8 mouse cellular contexts compared by ENCODE assay signal in the genomic region with DNA sequence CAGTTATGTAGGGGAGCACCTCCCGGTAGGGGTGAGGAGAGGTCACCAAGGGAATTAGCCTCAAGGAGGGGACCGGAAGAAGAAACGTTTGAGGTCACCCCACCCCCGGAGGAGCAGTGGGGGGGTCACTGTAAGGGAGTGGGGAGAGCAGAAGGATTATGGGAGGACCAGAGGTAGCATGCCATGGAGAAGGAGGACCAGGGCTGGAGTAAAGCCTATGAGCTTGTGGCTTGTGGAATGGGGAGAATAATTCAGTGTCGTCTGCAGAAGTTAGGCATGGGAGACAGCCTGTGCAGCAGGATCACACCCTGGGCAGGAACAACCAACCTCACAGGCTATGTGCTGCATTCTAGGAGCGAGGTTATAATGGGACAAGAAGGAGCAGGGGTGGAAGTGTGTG. TPM values are rescaled to one million over a fixed set of nuclear protein-coding genes. Genes with fewer than 3 reads are reported as not detected.
DNase-seq lines count a peak whose midpoint lies in the region; ATAC-seq and TF ChIP-seq lines count a peak whose summit lies in the region.

No protein-coding gene starts in this region.

- H3K4me2 ChIP-seq in embryonic facial prominence, embryonic 12.5 days (replicated peaks): peak overlapping the region; percentile 98
- H3K4me2 ChIP-seq in intestine, postnatal 0 days (replicated peaks; ENCODE audit: low read depth): peak overlapping the region; percentile 86
- peak overlapping the region; percentile 97 for H3K4me2 ChIP-seq in neural tube, embryonic 15.5 days

- H3K9ac ChIP-seq in liver, adult 2 months (ENCODE audit: low read depth, low read length): peak overlapping the region; percentile 83
- H3K9ac ChIP-seq in embryonic facial prominence, embryonic 12.5 days: peak overlapping the region; percentile 57
- peak overlapping the region; percentile 62 for H3K9ac ChIP-seq in intestine, postnatal 0 days (ENCODE audit: low read depth, low read length)
- peak overlapping the region; percentile 74 for H3K9ac ChIP-seq in neural tube, embryonic 15.5 days (replicated peaks)

- no peaks in the 10 kb centered on the region for H3K27me3 ChIP-seq in liver, adult 2 months (ENCODE audit: control insufficient read depth, insufficient read depth, low read length)
- H3K27me3 ChIP-seq in embryonic facial prominence, embryonic 12.5 days: no peaks in the 10 kb centered on the region
- H3K27me3 ChIP-seq in intestine, postnatal 0 days (replicated peaks; ENCODE audit: control insufficient read depth, insufficient read depth, low read length): no peaks in the 10 kb centered on the region
- H3K27me3 ChIP-seq in neural tube, embryonic 15.5 days (replicated peaks): no peaks in the 10 kb centered on the region

- no peaks in the 10 kb centered on the region; the same call in 1 of the 2 replicates for H3K79me2 ChIP-seq in liver, adult 2 months (ENCODE audit: control insufficient read depth, insufficient read depth, low read length)

- no peaks in the 10 kb centered on the region for H3K36me3 ChIP-seq in liver, adult 2 months (ENCODE audit: control insufficient read depth, insufficient read depth, low read length)
- H3K36me3 ChIP-seq in embryonic facial prominence, embryonic 12.5 days: no peaks in the 10 kb centered on the region
- no peaks in the 10 kb centered on the region for H3K36me3 ChIP-seq in intestine, postnatal 0 days (ENCODE audit: control insufficient read depth, insufficient read depth)
- no peaks in the 10 kb centered on the region for H3K36me3 ChIP-seq in neural tube, embryonic 15.5 days

- H3K4me1 ChIP-seq in liver, adult 2 months (ENCODE audit: control insufficient read depth, insufficient read depth, low read length): peaks cover 26% of the 10 kb centered on the region
- peaks cover 28% of the 10 kb centered on the region for H3K4me1 ChIP-seq in embryonic facial prominence, embryonic 12.5 days
- peaks cover 20% of the 10 kb centered on the region; the same call in 1 of the 2 replicates for H3K4me1 ChIP-seq in intestine, postnatal 0 days (replicated peaks; ENCODE audit: control insufficient read depth, insufficient read depth, low read length)
- peaks cover 33% of the 10 kb centered on the region for H3K4me1 ChIP-seq in neural tube, embryonic 15.5 days

- WGBS in liver, adult 2 months: 2% methylated on average over 6 of the region's 6 CpGs
- WGBS in embryonic facial prominence, embryonic 12.5 days: 10% methylated on average over 6 of the region's 6 CpGs
- 11% methylated on average over 6 of the region's 6 CpGs for WGBS in intestine, postnatal 0 days
- 9% methylated on average over 6 of the region's 6 CpGs for WGBS in neural tube, embryonic 15.5 days

- H3K9me3 ChIP-seq in embryonic facial prominence, embryonic 12.5 days: no peaks in the 10 kb centered on the region
- no peaks in the 10 kb centered on the region for H3K9me3 ChIP-seq in intestine, postnatal 0 days (ENCODE audit: control insufficient read depth)
- H3K9me3 ChIP-seq in neural tube, embryonic 15.5 days (replicated peaks): no peaks in the 10 kb centered on the region

- no peak for DNase-seq in liver, adult 2 months (ENCODE audit: extremely low read depth, low read depth, low spot score)
- DNase-seq in liver: no peak
- DNase-seq in left cerebral cortex, postnatal 4 days: no peak
- no peak for DNase-seq in left cerebral cortex, adult 9 months (ENCODE audit: low spot score in 2 of 2)
- DNase-seq in gastrocnemius, postnatal 14 days: no peak

- peak overlapping the region; percentile 68 for H3K4me3 ChIP-seq in liver, adult 2 months (ENCODE audit: insufficient read depth, low read depth, low read length)
- peak overlapping the region; percentile 52 for H3K4me3 ChIP-seq in embryonic facial prominence, embryonic 12.5 days
- peak overlapping the region; percentile 46 for H3K4me3 ChIP-seq in intestine, postnatal 0 days (ENCODE audit: low read depth, low read length)
- peak overlapping the region; percentile 61 for H3K4me3 ChIP-seq in neural tube, embryonic 15.5 days (replicated peaks)

- intact Hi-C loops in left cerebral cortex, postnatal 4 days (cut with DNase I): no loop called here
- intact Hi-C loops in gastrocnemius, postnatal 14 days (cut with DNase I; ENCODE audit: low total_unique reads): no loop called here

- ATAC-seq in embryonic facial prominence, embryonic 12.5 days (ENCODE audit: insufficient number of reproducible peaks, insufficient read depth, low FRiP score, low TSS enrichment): no peak
- ATAC-seq in intestine, postnatal 0 days: no peak
- peak; percentile 63 for ATAC-seq in neural tube, embryonic 15.5 days (ENCODE audit: low FRiP score)

- TF ChIP-seq CTCF in liver, adult 2 months (IDR thresholded peaks at IDR 0.05; ENCODE audit: low read depth, low read length): no peak
- no peak for TF ChIP-seq CTCF in intestine, postnatal 0 days (IDR thresholded peaks at IDR 0.05; ENCODE audit: low read depth)

- peak overlapping the region; percentile 69 for H3K27ac ChIP-seq in liver, adult 2 months (replicated peaks; ENCODE audit: insufficient read depth, low read depth, low read length)
- H3K27ac ChIP-seq in embryonic facial prominence, embryonic 12.5 days: no peak overlapping the region
- peak overlapping the region; percentile 85 for H3K27ac ChIP-seq in intestine, postnatal 0 days (ENCODE audit: low read depth, low read length)
- H3K27ac ChIP-seq in neural tube, embryonic 15.5 days (replicated peaks): peak overlapping the region; percentile 85

- no peak for TF ChIP-seq POLR2A in liver, adult 2 months (IDR thresholded peaks at IDR 0.05; ENCODE audit: extremely low read depth, insufficient read depth, low read length)

RNA-seq across cellular contexts. Expression of gene Paqr7, which starts 0.7 kb away (rescaled TPM):
- 18.7 and 20.3 TPM in 2 replicates for total RNA-seq in liver, adult 2 months (2014; rRNA removed)
- 46.1 and 58.5 TPM in 2 replicates for polyA plus RNA-seq in liver, adult 2 months (2012; rRNA removed)
- polyA plus RNA-seq in embryonic facial prominence, embryonic 12.5 days (2016; fragmentation: Nextera tagmentation; extraction: Ambion mirVana): 3.3 and 3.4 TPM in 2 replicates
- polyA plus RNA-seq in intestine, postnatal 0 days (2015; fragmentation: Nextera tagmentation; extraction: Ambion mirVana): 62.6 and 70.3 TPM in 2 replicates
- polyA plus RNA-seq in neural tube, embryonic 15.5 days (2015; fragmentation: Nextera tagmentation; extraction: Ambion mirVana): 30.5 and 35.2 TPM in 2 replicates
- total RNA-seq in left cerebral cortex, postnatal 4 days (2021): 10 to 100 TPM; 30.7 to 31.7 TPM
- total RNA-seq in gastrocnemius, postnatal 14 days (2021): 1 to 10 TPM; 3.9 to 5.4 TPM

RNA-seq across cellular contexts. Expression of gene Aunip, which starts 13.6 kb away (rescaled TPM):
- total RNA-seq in liver, adult 2 months (2014; rRNA removed): 0.09 and 0.34 TPM in 2 replicates
- polyA plus RNA-seq in liver, adult 2 months (2012; rRNA removed): not detected in 2 replicates
- 11.6 and 13.1 TPM in 2 replicates for polyA plus RNA-seq in embryonic facial prominence, embryonic 12.5 days (2016; fragmentation: Nextera tagmentation; extraction: Ambion mirVana)
- polyA plus RNA-seq in intestine, postnatal 0 days (2015; fragmentation: Nextera tagmentation; extraction: Ambion mirVana): 3.8 TPM in 2 replicates
- 1.8 and 5.4 TPM in 2 replicates for polyA plus RNA-seq in neural tube, embryonic 15.5 days (2015; fragmentation: Nextera tagmentation; extraction: Ambion mirVana)
- total RNA-seq in left cerebral cortex, postnatal 4 days (2021): 1 to 10 TPM; 1.4 to 1.8 TPM
- under 1 TPM; 0.29 to 0.86 TPM for total RNA-seq in gastrocnemius, postnatal 14 days (2021)

RNA-seq across cellular contexts. Expression of gene Stmn1, which starts 29.1 kb away (rescaled TPM):
- 4.4 and 12.8 TPM in 2 replicates for total RNA-seq in liver, adult 2 months (2014; rRNA removed)
- 0.49 and 2.8 TPM in 2 replicates for polyA plus RNA-seq in liver, adult 2 months (2012; rRNA removed)
- 2,563 and 2,644 TPM in 2 replicates for polyA plus RNA-seq in embryonic facial prominence, embryonic 12.5 days (2016; fragmentation: Nextera tagmentation; extraction: Ambion mirVana)
- polyA plus RNA-seq in intestine, postnatal 0 days (2015; fragmentation: Nextera tagmentation; extraction: Ambion mirVana): 398 and 412 TPM in 2 replicates
- polyA plus RNA-seq in neural tube, embryonic 15.5 days (2015; fragmentation: Nextera tagmentation; extraction: Ambion mirVana): 4,048 and 4,915 TPM in 2 replicates
- total RNA-seq in left cerebral cortex, postnatal 4 days (2021): 1,000 to 10,000 TPM; 3,425 to 3,590 TPM
- 10 to 100 TPM; 29.4 to 37.7 TPM for total RNA-seq in gastrocnemius, postnatal 14 days (2021)

RNA-seq across cellular contexts. Expression of gene Mtfr1l, which starts 38.0 kb away (rescaled TPM):
- total RNA-seq in liver, adult 2 months (2014; rRNA removed): 50.9 and 55.1 TPM in 2 replicates
- polyA plus RNA-seq in liver, adult 2 months (2012; rRNA removed): 80.1 and 96.7 TPM in 2 replicates
- 135 and 139 TPM in 2 replicates for polyA plus RNA-seq in embryonic facial prominence, embryonic 12.5 days (2016; fragmentation: Nextera tagmentation; extraction: Ambion mirVana)
- polyA plus RNA-seq in intestine, postnatal 0 days (2015; fragmentation: Nextera tagmentation; extraction: Ambion mirVana): 84.5 and 88.1 TPM in 2 replicates
- polyA plus RNA-seq in neural tube, embryonic 15.5 days (2015; fragmentation: Nextera tagmentation; extraction: Ambion mirVana): 166 and 177 TPM in 2 replicates
- total RNA-seq in left cerebral cortex, postnatal 4 days (2021): 100 to 1,000 TPM in 1 of 2 experiments, 10 to 100 TPM in 1; 99.4 to 102 TPM
- total RNA-seq in gastrocnemius, postnatal 14 days (2021): 100 to 1,000 TPM; 113 to 118 TPM

RNA-seq across cellular contexts. Expression of gene Selenon, which starts 54.7 kb away (rescaled TPM):
- 0.74 and 1.1 TPM in 2 replicates for total RNA-seq in liver, adult 2 months (2014; rRNA removed)
- polyA plus RNA-seq in liver, adult 2 months (2012; rRNA removed): 1.2 and 2.4 TPM in 2 replicates
- polyA plus RNA-seq in embryonic facial prominence, embryonic 12.5 days (2016; fragmentation: Nextera tagmentation; extraction: Ambion mirVana): 27.3 and 49.1 TPM in 2 replicates
- polyA plus RNA-seq in intestine, postnatal 0 days (2015; fragmentation: Nextera tagmentation; extraction: Ambion mirVana): 5.7 and 6.8 TPM in 2 replicates
- polyA plus RNA-seq in neural tube, embryonic 15.5 days (2015; fragmentation: Nextera tagmentation; extraction: Ambion mirVana): 8.4 and 19.4 TPM in 2 replicates
- 10 to 100 TPM; 30.2 to 30.4 TPM for total RNA-seq in left cerebral cortex, postnatal 4 days (2021)
- 10 to 100 TPM; 16.4 to 18.5 TPM for total RNA-seq in gastrocnemius, postnatal 14 days (2021)

Comparison
In these comparisons a context has a peak if more than half of its experiments do, and no peak if none do; other contexts are left out.
1. RNA of gene Stmn1, which starts 29.1 kb away (polyA plus RNA-seq): 4,048 to 4,915 TPM in neural tube, embryonic 15.5 days, 2,563 to 2,644 TPM in embryonic facial prominence, embryonic 12.5 days and 398 to 412 TPM in intestine, postnatal 0 days; 0.49 to 2.8 TPM in liver, adult 2 months; every median in the first group is over 100 times any median in the second.
2. Peak in every context shown above with its lines, with median percentiles within 50 percentile points of each other: H3K4me3 ChIP-seq, H3K9ac ChIP-seq and H3K4me2 ChIP-seq.